Mouse (Mus musculus) forebrain, embryonic 10.5 days (tissue): ENCODE data around the gene Lamb3. TPM values are rescaled to one million over a fixed set of nuclear protein-coding genes. Genes with fewer than 3 reads are reported as not detected.

Experiments
- DNase-seq: peaks from one replicate; pipeline ENCODE4 v3.0.0-alpha.2; 2017; ENCODE audit warnings: low spot score; ENCODE audit errors: extremely low spot score
- H3K27ac ChIP-seq: fragments of 300-500 bp; sonication (generic); 2 replicates; pipeline ENCODE4 v1.5.1; 2016; ENCODE audit warnings: mild to moderate bottlenecking
- H3K27me3 ChIP-seq: fragments of 300-500 bp; sonication (generic); 2 replicates; pipeline ENCODE4 v1.6.1; 2016; ENCODE audit warnings: mild to moderate bottlenecking; ENCODE audit not compliant: poor library complexity, severe bottlenecking
- H3K36me3 ChIP-seq: fragments of 300-500 bp; sonication (generic); replicated peaks from 2 replicates; pipeline ENCODE4 v1.6.1; 2016; ENCODE audit warnings: mild to moderate bottlenecking, moderate library complexity
- H3K4me1 ChIP-seq: fragments of 300-500 bp; sonication (generic); 2 replicates; pipeline ENCODE4 v1.6.1; 2016
- H3K4me3 ChIP-seq: fragments of 300-500 bp; sonication (generic); 2 replicates; pipeline ENCODE4 v1.5.1; 2016; ENCODE audit warnings: mild to moderate bottlenecking, moderate library complexity
- H3K9me3 ChIP-seq: fragments of 300-500 bp; sonication (generic); 2 replicates; pipeline ENCODE4 v1.6.1; 2016; ENCODE audit warnings: mild to moderate bottlenecking, moderate library complexity
- WGBS: fragments of 180-500 bp; shearing (Covaris S2); methylation state at CpG from one replicate; pipeline ENCODE4 v1.1.7; 2016; 5-methylcytosine and 5-hydroxymethylcytosine counted together
- polyA plus RNA-seq: library from polyadenylated mRNA; unstranded; fragments of >200 nt; fragmentation: Nextera tagmentation; extraction: Ambion mirVana; gene quantifications from 2 replicates; pipeline ENCODE4 v1.2.1, GENCODE M21; 2016

Gene Lamb3
- polyA plus RNA-seq, 1 experiment from 2014 or later: 0.14 TPM

DNA sequence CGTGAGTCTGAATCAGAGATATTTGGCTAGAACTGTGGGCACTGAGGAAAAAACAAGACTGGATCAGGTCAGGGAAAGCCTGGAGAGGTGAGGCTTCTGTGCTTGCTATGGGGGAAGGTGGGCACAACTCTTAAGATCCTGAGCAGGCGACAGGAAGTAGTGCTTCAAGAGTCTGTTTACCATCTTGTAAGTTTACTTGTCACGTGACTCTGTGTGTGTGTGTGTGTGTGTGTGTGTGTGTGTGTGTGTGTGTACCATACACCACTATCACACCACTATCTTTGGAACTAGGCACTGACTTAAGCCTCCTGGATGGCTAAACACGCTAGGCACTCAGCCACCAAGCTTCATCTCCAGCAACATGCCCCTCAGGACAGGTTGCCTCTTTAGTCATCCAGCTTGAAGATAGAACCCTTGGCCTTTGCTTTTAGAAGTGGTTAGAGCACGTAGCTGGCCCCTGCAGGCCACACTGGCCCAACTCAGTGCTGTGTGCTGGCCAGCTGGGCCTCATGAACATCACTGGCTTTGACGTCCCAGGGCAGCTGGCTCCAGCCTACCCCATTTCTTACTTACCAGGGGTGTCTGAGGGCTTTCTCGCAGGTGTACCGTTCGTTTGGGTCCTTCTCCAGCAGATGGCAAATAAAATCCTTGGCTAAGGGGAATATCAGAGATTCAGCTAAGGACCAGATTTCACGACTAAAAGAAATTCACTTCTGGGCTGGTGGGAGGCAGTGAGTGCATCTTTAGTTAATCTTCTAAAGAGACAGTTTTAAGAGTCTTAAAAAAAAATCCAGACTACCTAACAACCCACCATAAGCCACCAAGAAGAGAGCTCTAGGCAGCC, 142.4 kb downstream of the Lamb3 start:
- Histone ChIP-seq H3K9me3 (no peaks in the 10 kb centered on the region), H3K4me3 (no peak overlapping the region), H3K36me3 (peaks cover 24% of the 10 kb centered on the region), H3K27ac (no peak overlapping the region), H3K4me1 (peaks cover 5% of the 10 kb centered on the region), H3K27me3 (no peaks in the 10 kb centered on the region)
- WGBS: 88% methylated on average over 10 of the region's 10 CpGs
- DNase-seq: no peak

DNA sequence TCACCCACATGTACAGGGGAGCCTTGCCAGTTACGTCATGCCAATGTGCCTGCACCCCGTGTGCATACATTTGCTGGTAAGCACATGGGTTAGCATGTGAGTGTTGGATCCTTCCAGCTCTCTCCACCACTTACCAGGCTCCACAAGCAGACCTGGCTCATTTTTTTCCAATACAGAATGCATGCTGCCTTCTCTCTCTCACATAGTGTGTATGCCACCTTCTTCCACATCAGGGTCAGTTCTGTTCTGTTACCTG, 143.0 kb downstream of the Lamb3 start:
- no peak for DNase-seq
- no peak overlapping the region for H3K4me3 ChIP-seq
- H3K27me3 ChIP-seq: no peaks in the 10 kb centered on the region
- H3K36me3 ChIP-seq: peaks cover 24% of the 10 kb centered on the region
- WGBS: 93% methylated on average over 2 of the region's 2 CpGs
- no peaks in the 10 kb centered on the region for H3K4me1 ChIP-seq
- no peak overlapping the region for H3K27ac ChIP-seq
- no peaks in the 10 kb centered on the region for H3K9me3 ChIP-seq

- Histone ChIP-seq H3K4me1 (no peaks in the 10 kb centered on the region), H3K9me3 (no peaks in the 10 kb centered on the region), H3K27ac (no peak overlapping the region), H3K36me3 (peaks cover 31% of the 10 kb centered on the region), H3K27me3 (no peaks in the 10 kb centered on the region), H3K4me3 (no peak overlapping the region)
- 94% methylated on average over 3 of the region's 3 CpGs for WGBS
- no peak for DNase-seq
Observed at GRCm38 (mm10) chr1:193351583-193351982, 144.1 kb downstream of the Lamb3 start.

DNA sequence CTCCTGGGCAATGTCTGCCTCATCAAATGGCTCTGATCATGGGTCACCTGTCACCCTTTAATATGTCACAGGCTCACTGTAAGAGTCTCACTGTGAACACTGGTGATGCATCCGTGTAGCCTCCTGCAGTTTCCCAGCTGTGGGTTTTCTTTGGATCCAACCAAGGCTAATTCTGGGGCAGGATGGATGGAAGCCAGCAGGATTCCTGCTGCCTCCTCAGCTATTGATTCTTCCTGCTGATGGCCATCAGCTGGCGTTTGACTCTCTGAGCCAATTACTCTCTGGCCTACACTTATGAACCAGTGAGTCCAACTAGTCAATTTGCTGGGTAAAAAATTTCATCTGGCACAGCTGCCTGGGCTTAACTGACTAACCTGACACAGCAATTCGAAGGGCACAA, 151.7 kb downstream of the Lamb3 start:
- H3K9me3 ChIP-seq: no peaks in the 10 kb centered on the region
- no peak for DNase-seq
- 85% methylated on average over 3 of the region's 3 CpGs for WGBS
- peaks cover 19% of the 10 kb centered on the region for H3K4me1 ChIP-seq
- peaks cover 12% of the 10 kb centered on the region for H3K36me3 ChIP-seq
- no peaks in the 10 kb centered on the region for H3K27me3 ChIP-seq
- H3K27ac ChIP-seq: no peak overlapping the region
- H3K4me3 ChIP-seq: no peak overlapping the region

GRCm38 (mm10) chr1:193361181-193361580, 153.7 kb downstream of the Lamb3 start:
- Histone ChIP-seq H3K27ac (peak overlapping the region; percentile 44; the same call in 1 of the 2 replicates), H3K4me1 (peaks cover 19% of the 10 kb centered on the region), H3K9me3 (no peaks in the 10 kb centered on the region), H3K36me3 (peaks cover 7% of the 10 kb centered on the region), H3K27me3 (no peaks in the 10 kb centered on the region), H3K4me3 (no peak overlapping the region)
- WGBS: 46% methylated on average over 6 of the region's 6 CpGs
- no peak for DNase-seq

GRCm38 (mm10) chr1:193362078-193362477, 154.6 kb downstream of the Lamb3 start:
- Histone ChIP-seq H3K4me1 (peaks cover 19% of the 10 kb centered on the region), H3K36me3 (peaks cover 5% of the 10 kb centered on the region), H3K27me3 (no peaks in the 10 kb centered on the region), H3K4me3 (no peak overlapping the region), H3K9me3 (no peaks in the 10 kb centered on the region), H3K27ac (0 out of 2 replicates have a peak overlapping the region, but pooled peaks have one; percentile 21)
- no peak for DNase-seq
- 89% methylated on average over 7 of the region's 7 CpGs for WGBS

GRCm38 (mm10) chr1:193363801-193364231, 156.3 kb downstream of the Lamb3 start:
- Histone ChIP-seq H3K27me3 (peaks cover 6% of the 10 kb centered on the region; the same call in 1 of the 2 replicates), H3K9me3 (no peaks in the 10 kb centered on the region), H3K4me3 (no peak overlapping the region), H3K36me3 (peaks cover 5% of the 10 kb centered on the region), H3K4me1 (peaks cover 31% of the 10 kb centered on the region), H3K27ac (no peak overlapping the region)
- DNase-seq: no peak
- 64% methylated on average over 5 of the region's 5 CpGs for WGBS

GRCm38 (mm10) chr1:193368055-193368454, 160.6 kb downstream of the Lamb3 start:
- Histone ChIP-seq H3K36me3 (no peaks in the 10 kb centered on the region), H3K4me3 (peak overlapping the region; percentile 24; the same call in 1 of the 2 replicates), H3K4me1 (peaks cover 40% of the 10 kb centered on the region), H3K9me3 (no peaks in the 10 kb centered on the region), H3K27ac (peak overlapping the region; percentile 53), H3K27me3 (peaks cover 6% of the 10 kb centered on the region; the same call in 1 of the 2 replicates)
- no peak for DNase-seq
- WGBS: 42% methylated on average over 10 of the region's 10 CpGs

GRCm38 (mm10) chr1:193369091-193369490, 161.6 kb downstream of the Lamb3 start:
- H3K9me3 ChIP-seq: no peaks in the 10 kb centered on the region
- H3K27me3 ChIP-seq: peaks cover 6% of the 10 kb centered on the region; the same call in 1 of the 2 replicates
- 43% methylated on average over 8 of the region's 8 CpGs for WGBS
- no peaks in the 10 kb centered on the region for H3K36me3 ChIP-seq
- no peak for DNase-seq
- H3K4me3 ChIP-seq: peak overlapping the region; percentile 52
- H3K4me1 ChIP-seq: peaks cover 34% of the 10 kb centered on the region
- H3K27ac ChIP-seq: peak overlapping the region; percentile 82

DNA sequence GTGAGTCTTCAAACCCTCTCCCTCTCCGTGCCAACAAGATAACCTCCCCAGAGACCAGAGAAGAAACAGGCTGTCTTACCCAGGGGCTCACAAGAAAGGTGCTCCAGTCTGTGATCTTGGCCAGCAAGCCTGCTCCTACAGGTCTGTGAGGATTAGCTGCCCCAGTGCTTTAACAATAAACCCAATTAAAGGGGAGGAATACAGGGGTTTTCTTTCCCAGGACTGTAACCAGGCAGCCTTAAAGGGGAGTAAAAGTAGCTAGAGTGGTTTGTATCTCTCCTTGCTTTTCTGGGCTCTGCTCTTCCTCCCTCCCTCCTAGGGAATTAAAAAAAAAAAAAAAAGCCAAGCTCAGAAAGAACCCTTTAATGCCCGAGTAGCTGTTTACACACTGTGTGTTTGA, 162.6 kb downstream of the Lamb3 start, which contains the start of gene Camk1g:
Gene Camk1g, minus strand, starts transcription at position 203 of the 400 bp plus-strand sequence.
- peak; percentile 61 for DNase-seq
- Histone ChIP-seq H3K27me3 (peaks cover 6% of the 10 kb centered on the region; the same call in 1 of the 2 replicates), H3K4me1 (peaks cover 34% of the 10 kb centered on the region), H3K27ac (peak within 1 kb of the TSS; percentile 82), H3K36me3 (no peaks in the 10 kb centered on the region), H3K4me3 (peak within 1 kb of the TSS; percentile 52), H3K9me3 (no peaks in the 10 kb centered on the region)
- WGBS: 2% methylated on average over 2 of the region's 2 CpGs

- Histone ChIP-seq H3K9me3 (no peaks in the 10 kb centered on the region), H3K27me3 (no peaks in the 10 kb centered on the region), H3K4me3 (no peak overlapping the region), H3K36me3 (no peaks in the 10 kb centered on the region), H3K27ac (no peak overlapping the region), H3K4me1 (peaks cover 27% of the 10 kb centered on the region)
- no peak for DNase-seq
- 95% methylated on average over 6 of the region's 6 CpGs for WGBS
Observed at GRCm38 (mm10) chr1:193373906-193374413, 166.5 kb downstream of the Lamb3 start.

DNA sequence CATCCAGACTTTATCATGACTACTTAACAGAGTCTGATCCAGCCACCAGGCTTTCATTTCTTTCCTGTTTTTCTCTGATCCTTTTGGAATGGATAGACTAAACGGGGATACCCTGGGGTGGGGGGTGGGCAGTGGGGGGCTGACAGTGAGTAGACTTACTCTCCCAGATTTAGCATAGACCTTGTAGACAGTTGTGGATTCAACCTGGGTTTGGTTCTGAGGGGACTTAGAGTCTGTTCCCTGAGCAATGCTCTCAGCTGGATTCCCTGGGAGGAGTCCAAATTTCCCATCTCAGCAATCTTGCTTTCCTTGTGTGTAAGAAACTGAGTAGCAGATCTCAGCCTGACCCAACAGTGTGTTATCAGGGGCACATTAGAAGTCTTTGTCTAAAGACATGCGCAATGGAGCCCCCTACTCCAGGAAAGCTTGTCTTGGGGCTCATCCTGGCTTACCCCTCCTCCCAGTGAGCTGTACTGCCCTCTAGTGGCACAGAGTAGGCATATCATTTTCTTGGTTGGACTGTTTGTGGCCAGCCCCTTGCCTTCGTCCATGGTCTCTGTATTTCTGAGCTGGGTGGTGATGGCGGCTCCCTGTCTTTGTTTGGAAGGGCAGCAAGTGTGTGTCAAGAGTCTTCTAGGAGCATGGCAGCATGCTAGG, 169.1 kb downstream of the Lamb3 start:
- no peaks in the 10 kb centered on the region; the same call in 1 of the 2 replicates for H3K27me3 ChIP-seq
- no peaks in the 10 kb centered on the region for H3K9me3 ChIP-seq
- no peak overlapping the region for H3K4me3 ChIP-seq
- H3K36me3 ChIP-seq: no peaks in the 10 kb centered on the region
- H3K27ac ChIP-seq: no peak overlapping the region
- 36% methylated on average over 4 of the region's 4 CpGs for WGBS
- peak; percentile 64 for DNase-seq
- peaks cover 9% of the 10 kb centered on the region for H3K4me1 ChIP-seq

GRCm38 (mm10) chr1:193379634-193380033, 172.1 kb downstream of the Lamb3 start:
- no peaks in the 10 kb centered on the region for H3K9me3 ChIP-seq
- H3K4me3 ChIP-seq: no peak overlapping the region
- no peaks in the 10 kb centered on the region; the same call in 1 of the 2 replicates for H3K27me3 ChIP-seq
- no peak for DNase-seq
- H3K36me3 ChIP-seq: no peaks in the 10 kb centered on the region
- H3K4me1 ChIP-seq: peaks cover 27% of the 10 kb centered on the region
- WGBS: 80% methylated on average over 6 of the region's 6 CpGs
- H3K27ac ChIP-seq: no peak overlapping the region
